Mouse (Mus musculus): Measurements from ENCODE around the gene Ern2. TPM values are rescaled to one million over a fixed set of nuclear protein-coding genes. Genes with fewer than 3 reads are reported as not detected.

Ern2 gene
- polyA plus RNA-seq, 1 experiment from 2014 or later = 0.19 TPM

DNA sequence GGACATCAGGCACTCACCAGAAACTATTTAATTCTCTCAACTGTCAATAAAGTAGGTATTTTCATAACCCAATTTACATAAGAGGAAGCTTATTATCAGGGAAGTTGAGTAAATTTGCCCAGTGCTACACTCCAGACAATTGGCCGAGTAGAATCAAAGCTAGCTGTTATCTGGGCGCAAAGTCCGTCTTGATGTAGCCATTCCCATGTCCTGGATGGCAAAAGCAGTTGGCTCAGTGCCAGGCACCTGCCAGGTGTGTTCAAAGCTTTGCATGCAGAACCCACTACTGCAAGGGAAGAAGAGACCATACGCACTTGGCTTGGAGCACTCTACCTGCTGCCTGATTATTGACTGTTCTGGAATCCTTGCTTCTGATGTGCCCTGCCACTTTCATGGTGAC, 33.5 kb downstream of the Ern2 start:
- Histone ChIP-seq H3K4me3 (ENCODE audit: low read depth, low read length) (no peak overlapping the region), H3K27me3 (ENCODE audit: control insufficient read depth, insufficient read depth, low read length) (no peaks in the 10 kb centered on the region), H3K27ac (ENCODE audit: low read depth, low read length) (no peak overlapping the region), H3K4me1 (replicated peaks; ENCODE audit: control insufficient read depth, insufficient read depth, low read length) (no peaks in the 10 kb centered on the region), H3K4me2 (replicated peaks; ENCODE audit: low read depth, low read length) (no peak overlapping the region), H3K9ac (ENCODE audit: low read depth, low read length) (no peak overlapping the region), H3K36me3 (ENCODE audit: control insufficient read depth, insufficient read depth, low read length) (peaks cover 3% of the 10 kb centered on the region; the same call in 1 of the 2 replicates), H3K9me3 (ENCODE audit: control insufficient read depth, low read length) (no peaks in the 10 kb centered on the region)
- DNase-seq (ENCODE audit: low spot score) = no peak
- 94% methylated on average over 4 of the region's 4 CpGs for WGBS
- no peak for ATAC-seq (ENCODE audit: low FRiP score)

GRCm38 (mm10) chr7:122140991-122141390, 45.0 kb downstream of the Ern2 start:
- no peak overlapping the region for H3K9ac ChIP-seq (ENCODE audit: low read depth, low read length)
- H3K27ac ChIP-seq (ENCODE audit: low read depth, low read length) = no peak overlapping the region
- no peaks in the 10 kb centered on the region for H3K9me3 ChIP-seq (ENCODE audit: control insufficient read depth, low read length)
- peaks cover 16% of the 10 kb centered on the region; the same call in 1 of the 2 replicates for H3K36me3 ChIP-seq (ENCODE audit: control insufficient read depth, insufficient read depth, low read length)
- no peak overlapping the region for H3K4me2 ChIP-seq (replicated peaks; ENCODE audit: low read depth, low read length)
- no peak for ATAC-seq (ENCODE audit: low FRiP score)
- H3K4me1 ChIP-seq (replicated peaks; ENCODE audit: control insufficient read depth, insufficient read depth, low read length) = no peaks in the 10 kb centered on the region
- DNase-seq (ENCODE audit: low spot score) = no peak
- no peaks in the 10 kb centered on the region for H3K27me3 ChIP-seq (ENCODE audit: control insufficient read depth, insufficient read depth, low read length)
- no peak overlapping the region for H3K4me3 ChIP-seq (ENCODE audit: low read depth, low read length)

DNA sequence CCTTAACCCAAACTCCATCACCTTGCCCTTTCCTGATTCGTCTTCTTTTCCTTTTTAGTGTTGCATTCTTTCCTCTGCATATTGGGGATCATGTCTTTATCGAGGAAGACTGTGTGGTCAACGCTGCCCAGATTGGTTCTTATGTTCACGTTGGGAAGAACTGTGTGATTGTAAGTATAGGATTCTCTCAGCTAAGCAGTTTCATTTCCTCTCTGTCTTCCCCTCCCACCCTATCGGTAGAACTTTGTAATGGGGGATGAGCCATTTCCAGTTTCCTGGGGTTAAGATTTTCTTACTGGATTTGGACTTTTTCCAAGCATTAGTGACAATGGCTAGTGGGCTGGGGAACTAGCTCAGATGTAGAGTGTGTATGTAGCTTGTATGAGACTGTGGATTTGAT, 47.8 kb downstream of the Ern2 start:
- no peak for DNase-seq (ENCODE audit: low spot score)
- H3K4me3 ChIP-seq (ENCODE audit: low read depth, low read length) = no peak overlapping the region
- no peaks in the 10 kb centered on the region for H3K27me3 ChIP-seq (ENCODE audit: control insufficient read depth, insufficient read depth, low read length)
- WGBS = 93% methylated on average over 5 of the region's 5 CpGs
- H3K9me3 ChIP-seq (ENCODE audit: control insufficient read depth, low read length) = no peaks in the 10 kb centered on the region
- H3K4me1 ChIP-seq (replicated peaks; ENCODE audit: control insufficient read depth, insufficient read depth, low read length) = no peaks in the 10 kb centered on the region
- H3K4me2 ChIP-seq (replicated peaks; ENCODE audit: low read depth, low read length) = no peak overlapping the region
- ATAC-seq (ENCODE audit: low FRiP score) = no peak
- H3K9ac ChIP-seq (ENCODE audit: low read depth, low read length) = no peak overlapping the region
- H3K36me3 ChIP-seq (ENCODE audit: control insufficient read depth, insufficient read depth, low read length) = peaks cover 13% of the 10 kb centered on the region; the same call in 1 of the 2 replicates
- no peak overlapping the region for H3K27ac ChIP-seq (ENCODE audit: low read depth, low read length)

- DNase-seq (ENCODE audit: low spot score) (no peak), ATAC-seq (ENCODE audit: low FRiP score) (no peak)
- no peak overlapping the region for H3K4me2 ChIP-seq (replicated peaks; ENCODE audit: low read depth, low read length)
- no peak overlapping the region for H3K27ac ChIP-seq (ENCODE audit: low read depth, low read length)
- H3K9me3 ChIP-seq (ENCODE audit: control insufficient read depth, low read length) = no peaks in the 10 kb centered on the region
- H3K4me1 ChIP-seq (replicated peaks; ENCODE audit: control insufficient read depth, insufficient read depth, low read length) = no peaks in the 10 kb centered on the region
- no peaks in the 10 kb centered on the region for H3K27me3 ChIP-seq (ENCODE audit: control insufficient read depth, insufficient read depth, low read length)
- H3K4me3 ChIP-seq (ENCODE audit: low read depth, low read length) = no peak overlapping the region
- H3K36me3 ChIP-seq (ENCODE audit: control insufficient read depth, insufficient read depth, low read length) = peaks cover 13% of the 10 kb centered on the region; the same call in 1 of the 2 replicates
- no peak overlapping the region for H3K9ac ChIP-seq (ENCODE audit: low read depth, low read length)
These were observed 48.9 kb downstream of the Ern2 start for GRCm38 (mm10) chr7:122137071-122137470.

GRCm38 (mm10) chr7:122135070-122135469, 50.9 kb downstream of the Ern2 start:
- peak; percentile 22 for DNase-seq (ENCODE audit: low spot score)
- 73% methylated on average over 10 of the region's 10 CpGs for WGBS
- no peaks in the 10 kb centered on the region for H3K27me3 ChIP-seq (ENCODE audit: control insufficient read depth, insufficient read depth, low read length)

GRCm38 (mm10) chr7:122133338-122133625, 52.7 kb downstream of the Ern2 start:
- ATAC-seq (ENCODE audit: low FRiP score) = peak; percentile 56
- no peaks in the 10 kb centered on the region for H3K4me1 ChIP-seq (replicated peaks; ENCODE audit: control insufficient read depth, insufficient read depth, low read length)

More at GRCm38 (mm10) chr7:122135070-122135469, 50.9 kb downstream of the Ern2 start:
- Histone ChIP-seq H3K27ac (ENCODE audit: low read depth, low read length) (no peak overlapping the region), H3K9me3 (ENCODE audit: control insufficient read depth, low read length) (no peaks in the 10 kb centered on the region), H3K4me3 (ENCODE audit: low read depth, low read length) (no peak overlapping the region), H3K4me2 (replicated peaks; ENCODE audit: low read depth, low read length) (no peak overlapping the region), H3K9ac (ENCODE audit: low read depth, low read length) (no peak overlapping the region), H3K4me1 (replicated peaks; ENCODE audit: control insufficient read depth, insufficient read depth, low read length) (no peaks in the 10 kb centered on the region), H3K36me3 (ENCODE audit: control insufficient read depth, insufficient read depth, low read length) (peaks cover 8% of the 10 kb centered on the region; the same call in 1 of the 2 replicates)
- ATAC-seq (ENCODE audit: low FRiP score) = no peak

GRCm38 (mm10) chr7:122132497-122133337, 53.3 kb downstream of the Ern2 start, which contains the start of the genes Palb2 and Dctn5:
TSS of gene Palb2 (minus strand) at chr7:122132985.
TSS of gene Dctn5 (plus strand) at chr7:122133041.
- H3K9me3 ChIP-seq (ENCODE audit: control insufficient read depth, low read length) = no peaks in the 10 kb centered on the region
- H3K27ac ChIP-seq (ENCODE audit: low read depth, low read length) = peak within 1 kb of the TSS; percentile 42; the same call in 1 of the 2 replicates
- H3K27me3 ChIP-seq (ENCODE audit: control insufficient read depth, insufficient read depth, low read length) = no peaks in the 10 kb centered on the region
- ATAC-seq (ENCODE audit: low FRiP score) = peak; percentile 98
- H3K4me3 ChIP-seq (ENCODE audit: low read depth, low read length) = peak within 1 kb of the TSS; percentile 90
- 0 out of 2 replicates have a peak, but pooled peaks cover 2% of the 10 kb centered on the region for H3K36me3 ChIP-seq (ENCODE audit: control insufficient read depth, insufficient read depth, low read length)
- peak within 1 kb of the TSS; percentile 83 for H3K9ac ChIP-seq (ENCODE audit: low read depth, low read length)
- H3K4me1 ChIP-seq (replicated peaks; ENCODE audit: control insufficient read depth, insufficient read depth, low read length) = no peaks in the 10 kb centered on the region
- H3K4me2 ChIP-seq (replicated peaks; ENCODE audit: low read depth, low read length) = peak within 1 kb of the TSS; percentile 67
- DNase-seq (ENCODE audit: low spot score) = peak; percentile 99
- WGBS = under 1% methylated on average over 52 of the region's 54 CpGs

More at GRCm38 (mm10) chr7:122133338-122133625, 52.7 kb downstream of the Ern2 start:
- H3K9ac ChIP-seq (ENCODE audit: low read depth, low read length) = peak overlapping the region; percentile 83
- peak overlapping the region; percentile 60 for H3K4me2 ChIP-seq (replicated peaks; ENCODE audit: low read depth, low read length)
- peak overlapping the region; percentile 42; the same call in 1 of the 2 replicates for H3K27ac ChIP-seq (ENCODE audit: low read depth, low read length)
- H3K27me3 ChIP-seq (ENCODE audit: control insufficient read depth, insufficient read depth, low read length) = no peaks in the 10 kb centered on the region
- WGBS = 18% methylated on average over 8 of the region's 8 CpGs
- H3K4me3 ChIP-seq (ENCODE audit: low read depth, low read length) = peak overlapping the region; percentile 90
- H3K36me3 ChIP-seq (ENCODE audit: control insufficient read depth, insufficient read depth, low read length) = 0 out of 2 replicates have a peak, but pooled peaks cover 3% of the 10 kb centered on the region
- no peaks in the 10 kb centered on the region for H3K9me3 ChIP-seq (ENCODE audit: control insufficient read depth, low read length)
- no peak for DNase-seq (ENCODE audit: low spot score)

- DNase-seq (ENCODE audit: low spot score) = no peak
- ATAC-seq (ENCODE audit: low FRiP score) = no peak
- Histone ChIP-seq H3K9me3 (ENCODE audit: control insufficient read depth, low read length) (no peaks in the 10 kb centered on the region), H3K36me3 (ENCODE audit: control insufficient read depth, insufficient read depth, low read length) (0 out of 2 replicates have a peak, but pooled peaks cover 4% of the 10 kb centered on the region), H3K4me1 (replicated peaks; ENCODE audit: control insufficient read depth, insufficient read depth, low read length) (no peaks in the 10 kb centered on the region), H3K27ac (ENCODE audit: low read depth, low read length) (no peak overlapping the region), H3K4me2 (replicated peaks; ENCODE audit: low read depth, low read length) (peak overlapping the region; percentile 67), H3K9ac (ENCODE audit: low read depth, low read length) (no peak overlapping the region), H3K27me3 (ENCODE audit: control insufficient read depth, insufficient read depth, low read length) (no peaks in the 10 kb centered on the region), H3K4me3 (ENCODE audit: low read depth, low read length) (peak overlapping the region; percentile 90)
These were observed 54.2 kb downstream of the Ern2 start for GRCm38 (mm10) chr7:122131834-122132233.

DNA sequence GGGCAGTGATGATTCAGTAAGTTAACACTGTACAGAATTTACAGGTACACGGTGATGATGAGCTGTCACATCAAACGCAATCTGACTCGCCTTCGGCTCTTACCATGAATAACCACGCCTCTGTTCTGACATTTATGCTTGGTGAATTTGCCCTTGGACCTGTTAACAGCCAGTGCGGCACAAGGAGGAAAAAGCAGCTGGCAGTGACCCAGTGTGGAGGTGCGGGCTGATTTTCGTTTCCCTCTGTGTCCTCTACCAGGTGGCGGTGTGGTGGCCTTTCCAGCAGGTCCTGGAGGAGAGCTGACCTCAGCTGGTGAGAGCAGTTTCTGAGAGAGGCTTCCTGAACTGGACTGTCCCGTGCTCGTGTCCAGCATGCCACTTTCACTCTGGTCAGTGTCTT, 59.1 kb downstream of the Ern2 start:
- 93% methylated on average over 11 of the region's 11 CpGs for WGBS
- Histone ChIP-seq H3K4me2 (replicated peaks; ENCODE audit: low read depth, low read length) (no peak overlapping the region), H3K4me1 (replicated peaks; ENCODE audit: control insufficient read depth, insufficient read depth, low read length) (no peaks in the 10 kb centered on the region), H3K27me3 (ENCODE audit: control insufficient read depth, insufficient read depth, low read length) (no peaks in the 10 kb centered on the region), H3K9ac (ENCODE audit: low read depth, low read length) (no peak overlapping the region), H3K36me3 (ENCODE audit: control insufficient read depth, insufficient read depth, low read length) (0 out of 2 replicates have a peak, but pooled peaks cover 7% of the 10 kb centered on the region), H3K9me3 (ENCODE audit: control insufficient read depth, low read length) (no peaks in the 10 kb centered on the region), H3K27ac (ENCODE audit: low read depth, low read length) (no peak overlapping the region), H3K4me3 (ENCODE audit: low read depth, low read length) (no peak overlapping the region)
- ATAC-seq (ENCODE audit: low FRiP score) (no peak), DNase-seq (ENCODE audit: low spot score) (no peak)

All from hindbrain, embryonic 11.5 days (tissue).